Mouse (Mus musculus): Measurements from ENCODE around the gene Manbal. TPM values are rescaled to one million over a fixed set of nuclear protein-coding genes. Genes with fewer than 3 reads are reported as not detected.

The Manbal gene
- total RNA-seq, 1 experiment from 2014 or later = 16.5 TPM

DNA sequence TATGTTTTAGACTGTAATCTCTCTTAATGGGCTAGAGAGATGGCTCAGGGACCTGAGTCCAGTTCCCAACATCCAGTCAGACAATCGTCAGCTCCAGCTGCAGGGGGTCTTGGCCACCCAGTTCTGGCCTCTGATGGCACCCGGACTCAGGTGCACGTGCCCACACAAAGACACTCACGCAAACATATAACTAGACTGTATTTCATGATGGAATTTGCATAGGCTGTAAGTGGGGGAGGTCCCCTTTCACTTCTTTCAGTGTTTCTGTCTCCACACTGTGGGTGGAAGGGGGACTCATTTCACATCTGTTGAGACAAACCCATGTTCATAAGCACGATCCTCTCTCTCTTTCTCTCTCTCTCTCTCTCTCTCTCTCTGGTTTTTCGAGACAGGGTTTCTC is 33.1 kb downstream of the Manbal start:
- no peak for ATAC-seq (ENCODE audit: extremely low read depth, insufficient number of reproducible peaks, low FRiP score, poor library complexity, severe bottlenecking)

DNA sequence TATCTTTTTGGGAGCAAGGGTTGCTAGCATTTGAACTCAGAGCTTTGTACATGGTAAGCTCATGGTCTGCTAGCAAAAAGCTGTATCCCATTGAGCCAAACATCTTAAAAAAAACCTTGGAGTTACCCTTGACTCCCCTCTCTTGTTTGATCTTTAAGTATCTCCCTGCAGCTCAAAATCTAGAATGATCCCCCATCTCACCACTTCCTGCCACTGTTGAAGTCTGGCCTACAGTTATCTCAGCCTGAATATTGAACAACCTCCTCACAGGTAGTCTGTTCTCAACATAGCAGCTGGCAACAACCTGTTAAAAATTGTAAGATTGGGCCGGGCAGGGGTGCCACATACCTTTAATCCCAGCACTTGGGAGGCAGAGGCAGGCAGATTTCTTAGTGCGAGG is 33.9 kb downstream of the Manbal start:
- ATAC-seq (ENCODE audit: extremely low read depth, insufficient number of reproducible peaks, low FRiP score, poor library complexity, severe bottlenecking) = no peak

DNA sequence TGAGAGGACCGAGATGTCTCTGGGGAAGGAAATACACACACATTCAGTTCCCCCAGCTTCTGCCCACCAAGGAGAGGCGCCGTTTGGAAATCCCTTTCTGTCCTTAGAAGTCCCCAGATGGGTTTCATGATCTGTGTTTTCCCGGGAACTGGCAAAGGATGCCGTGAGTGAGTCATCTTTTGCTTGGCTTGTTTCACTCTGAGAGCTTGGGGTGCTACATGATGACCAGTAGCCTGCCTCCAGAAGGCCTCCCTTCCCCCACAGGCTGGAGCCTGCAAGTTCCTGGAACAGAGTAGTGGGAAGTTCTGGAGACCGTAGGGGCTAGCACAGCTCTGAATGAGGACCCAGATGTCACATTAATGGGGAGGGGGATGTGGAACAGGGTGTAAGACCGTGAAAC is 40.2 kb downstream of the Manbal start:
- no peak for ATAC-seq (ENCODE audit: extremely low read depth, insufficient number of reproducible peaks, low FRiP score, poor library complexity, severe bottlenecking)

DNA sequence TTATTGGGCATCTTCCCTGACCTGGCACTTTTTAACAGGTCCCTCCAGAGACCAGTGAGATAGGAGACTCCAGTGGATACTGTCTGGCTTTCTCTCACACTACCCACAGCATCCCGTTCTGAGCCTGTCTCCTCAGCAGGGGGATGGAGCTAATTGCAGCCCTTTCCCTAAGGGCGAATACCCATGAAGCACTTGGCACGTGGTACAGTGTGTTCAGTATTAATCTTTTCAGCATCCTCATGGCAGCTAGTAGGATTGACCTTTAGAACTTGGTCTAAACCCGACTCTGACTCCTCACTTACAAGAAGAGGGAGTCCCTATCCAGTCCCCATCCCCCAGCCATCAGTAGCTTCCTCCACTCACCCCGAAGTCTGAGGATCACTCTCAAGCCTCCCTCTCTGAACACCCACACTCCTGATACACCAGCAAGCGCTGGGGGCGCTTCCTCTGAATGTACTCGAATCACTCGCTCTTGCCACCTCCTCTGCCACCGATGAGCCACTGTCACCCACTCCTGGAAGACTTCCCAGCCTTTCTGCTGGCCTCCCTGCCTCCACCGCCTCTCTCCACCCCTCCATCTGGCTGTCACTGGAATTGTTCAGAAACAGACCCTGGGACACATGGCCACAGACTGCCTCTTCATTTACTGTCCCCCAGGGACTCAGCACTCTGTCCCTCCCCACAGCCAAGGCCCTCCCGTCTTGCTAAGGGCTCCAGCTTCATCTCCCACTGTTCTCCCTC is 42.6 kb downstream of the Manbal start:
- ATAC-seq (ENCODE audit: extremely low read depth, insufficient number of reproducible peaks, low FRiP score, poor library complexity, severe bottlenecking) = no peak

DNA sequence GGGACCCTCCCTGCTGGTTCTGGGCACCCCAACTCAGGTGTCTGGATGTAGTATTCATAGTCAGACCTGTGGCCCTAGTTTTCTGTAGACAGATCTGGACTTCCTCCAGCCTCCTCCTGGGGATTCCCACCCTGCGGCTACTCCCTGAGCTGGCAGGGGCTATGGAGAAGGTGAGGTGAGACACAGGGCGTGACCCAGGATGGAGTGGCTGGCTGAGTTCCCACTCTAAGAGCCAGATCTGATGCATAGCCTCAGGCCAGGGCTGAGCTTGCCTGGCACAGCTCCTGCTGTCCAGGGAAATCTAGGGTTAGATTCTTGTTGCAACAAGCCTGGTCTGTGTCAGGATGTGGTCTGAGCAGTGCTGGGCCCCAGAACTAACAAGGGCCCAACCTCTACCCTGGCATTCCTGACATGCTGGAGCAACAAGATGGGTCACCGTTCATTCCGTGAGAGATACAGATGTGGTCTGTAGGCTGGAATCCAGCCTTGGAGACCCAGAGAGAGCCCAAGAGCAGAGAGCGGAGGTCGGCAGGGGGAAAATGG is 43.8 kb downstream of the Manbal start:
- no peak for ATAC-seq (ENCODE audit: extremely low read depth, insufficient number of reproducible peaks, low FRiP score, poor library complexity, severe bottlenecking)

DNA sequence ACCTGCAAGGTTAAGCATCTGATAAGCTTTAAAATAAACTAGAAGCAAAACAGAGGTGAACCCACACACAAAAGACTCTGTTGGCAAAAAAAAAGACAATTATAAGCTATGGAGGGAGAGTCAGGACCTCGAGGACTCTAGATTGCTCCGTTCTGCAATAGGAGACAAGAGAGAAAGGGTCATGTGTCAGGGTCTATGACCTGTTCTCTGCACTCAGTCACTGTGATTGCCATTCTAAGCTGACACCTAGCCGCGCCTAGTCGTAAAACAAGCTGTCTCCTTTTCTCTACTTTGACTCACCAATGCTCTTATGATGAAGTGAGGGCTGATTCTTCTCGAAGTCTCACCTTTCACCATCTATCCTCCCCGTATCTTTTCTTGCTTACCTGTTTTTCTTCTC is 45.1 kb downstream of the Manbal start:
- ATAC-seq (ENCODE audit: extremely low read depth, insufficient number of reproducible peaks, low FRiP score, poor library complexity, severe bottlenecking) = no peak

DNA sequence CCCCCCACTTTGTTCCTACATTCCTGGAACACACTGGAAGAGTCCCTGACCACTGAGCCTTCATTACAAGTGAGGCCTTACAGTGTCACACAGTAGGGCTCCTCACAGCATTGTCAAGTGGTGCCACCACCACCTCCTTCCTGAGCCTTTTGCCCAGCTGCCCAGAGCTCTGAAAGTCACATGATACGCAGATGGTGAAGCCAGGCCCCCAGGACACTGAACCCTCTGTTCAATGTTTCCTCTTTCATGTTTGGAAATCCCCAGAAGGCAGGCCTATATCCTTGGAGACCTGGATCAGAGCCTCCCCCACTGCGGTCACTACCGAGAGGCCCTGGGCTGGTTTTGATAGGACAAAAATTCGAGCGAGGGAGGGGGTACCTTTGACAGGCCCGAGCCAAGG is 49.8 kb downstream of the Manbal start:
- no peak for ATAC-seq (ENCODE audit: extremely low read depth, insufficient number of reproducible peaks, low FRiP score, poor library complexity, severe bottlenecking)

DNA sequence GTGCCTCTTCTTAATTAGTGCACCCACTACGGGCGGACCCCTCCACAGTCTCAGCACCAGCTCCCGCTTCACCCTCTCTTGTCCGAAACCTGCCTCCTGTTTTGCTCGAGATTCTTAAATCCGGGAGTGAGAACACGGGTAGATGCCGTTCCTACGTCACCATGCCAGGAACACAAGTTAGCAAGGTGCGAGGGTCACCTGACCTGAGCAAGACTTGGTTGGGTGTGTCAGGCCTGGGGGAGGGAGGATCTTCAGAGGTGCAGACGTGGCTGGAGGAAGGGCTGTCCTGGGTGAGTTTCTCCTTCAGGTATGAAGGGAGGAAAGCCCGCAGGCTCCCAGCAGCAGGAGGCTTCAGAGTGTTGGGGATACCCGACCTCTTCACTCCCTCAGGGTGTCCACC is 50.8 kb downstream of the Manbal start, which contains the start of gene Src:
Src (plus strand) TSS at position 239 of the 400 bp plus-strand sequence.
- ATAC-seq (ENCODE audit: extremely low read depth, insufficient number of reproducible peaks, low FRiP score, poor library complexity, severe bottlenecking) = no peak

DNA sequence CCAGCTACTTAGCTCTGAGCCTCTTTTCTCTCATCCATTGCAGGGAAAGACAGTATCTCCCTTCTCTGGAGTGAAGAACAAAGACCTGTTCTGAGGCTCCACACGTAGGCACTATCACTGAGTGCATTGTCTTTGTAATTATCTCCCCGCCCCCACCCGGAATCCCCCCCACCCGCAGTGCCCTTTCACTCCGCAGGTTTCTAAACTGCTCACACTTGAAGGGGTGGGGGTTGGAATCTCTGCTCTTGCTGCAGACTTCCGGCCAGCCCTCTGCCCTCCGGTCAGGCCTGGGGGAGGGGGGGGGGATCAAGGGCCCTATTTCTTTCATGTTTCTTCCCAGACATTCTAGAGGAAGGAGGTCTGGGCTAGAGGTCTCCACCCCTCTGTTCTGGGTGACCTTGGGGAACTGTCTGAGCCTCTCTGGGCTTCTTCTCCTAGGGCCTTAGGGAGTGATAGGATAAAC is 51.2 kb downstream of the Manbal start:
- no peak for ATAC-seq (ENCODE audit: extremely low read depth, insufficient number of reproducible peaks, low FRiP score, poor library complexity, severe bottlenecking)

DNA sequence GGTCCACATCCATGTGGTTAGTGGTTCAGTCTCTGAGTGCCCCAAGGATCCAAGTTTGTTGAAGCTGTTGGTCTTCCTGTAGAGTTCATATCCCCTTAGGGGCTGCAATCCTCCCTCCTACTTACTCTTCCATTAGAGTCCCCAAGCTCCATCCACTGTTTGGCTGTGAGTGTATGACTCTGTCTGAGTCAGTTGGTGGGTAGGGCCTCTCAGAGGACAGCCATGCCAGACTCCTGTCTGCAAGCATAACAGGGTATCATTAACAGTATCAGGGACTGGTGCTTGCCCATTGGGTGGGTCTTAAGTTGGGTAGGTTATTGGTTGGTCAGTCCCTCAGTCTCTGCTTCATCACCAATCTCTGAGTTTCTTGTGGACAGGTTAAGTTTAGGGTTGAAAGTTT is 52.1 kb downstream of the Manbal start:
- ATAC-seq (ENCODE audit: extremely low read depth, insufficient number of reproducible peaks, low FRiP score, poor library complexity, severe bottlenecking) = no peak

DNA sequence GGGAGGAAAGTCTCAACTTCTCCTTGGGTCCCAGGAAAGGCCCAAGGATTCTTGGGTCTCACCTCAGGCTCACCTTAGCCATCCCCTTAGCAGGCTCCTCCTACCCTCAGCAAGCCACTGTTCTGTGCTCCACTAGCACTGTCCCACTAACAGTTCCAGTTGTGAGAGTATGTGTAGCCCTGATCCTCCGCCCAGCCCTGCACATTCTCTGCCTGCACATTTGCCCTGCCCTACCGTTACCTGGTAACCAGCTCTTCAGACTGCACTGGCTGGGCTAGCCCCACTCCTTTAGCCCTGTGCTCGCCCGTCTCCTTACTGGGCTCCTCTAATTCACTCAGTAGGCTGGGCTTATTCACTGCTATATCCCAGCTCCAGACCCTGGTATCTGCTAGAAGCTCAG is 53.0 kb downstream of the Manbal start:
- ATAC-seq (ENCODE audit: extremely low read depth, insufficient number of reproducible peaks, low FRiP score, poor library complexity, severe bottlenecking) = no peak

DNA sequence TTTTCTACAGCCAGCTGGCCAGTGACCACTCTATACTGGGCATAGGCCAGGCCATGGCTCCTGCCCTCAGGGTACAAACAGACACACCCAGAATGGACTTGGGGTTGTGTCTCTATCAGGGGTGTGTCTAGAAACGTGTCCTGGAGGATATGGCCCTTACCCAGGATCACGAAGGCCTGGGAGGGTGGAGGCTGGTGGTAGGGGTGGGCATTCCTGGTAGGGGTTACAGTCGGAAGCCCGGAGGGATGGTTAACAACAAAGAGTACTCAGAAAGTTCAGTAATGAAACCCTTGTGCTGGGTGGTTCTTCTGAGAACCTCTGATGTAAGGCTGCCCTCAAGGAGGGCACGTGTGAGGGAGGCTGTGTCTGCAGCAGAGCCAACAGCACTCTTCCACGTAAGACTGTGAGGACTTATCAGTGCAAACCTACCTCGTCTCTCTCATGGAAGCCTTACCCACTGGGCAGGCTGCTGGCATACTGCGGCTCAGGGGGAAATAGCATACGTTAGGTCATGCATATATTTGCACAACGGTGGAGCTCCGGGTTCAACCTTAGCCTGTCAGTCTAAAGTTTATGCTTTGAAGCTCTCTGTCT is 54.8 kb downstream of the Manbal start:
- no peak for ATAC-seq (ENCODE audit: extremely low read depth, insufficient number of reproducible peaks, low FRiP score, poor library complexity, severe bottlenecking)

DNA sequence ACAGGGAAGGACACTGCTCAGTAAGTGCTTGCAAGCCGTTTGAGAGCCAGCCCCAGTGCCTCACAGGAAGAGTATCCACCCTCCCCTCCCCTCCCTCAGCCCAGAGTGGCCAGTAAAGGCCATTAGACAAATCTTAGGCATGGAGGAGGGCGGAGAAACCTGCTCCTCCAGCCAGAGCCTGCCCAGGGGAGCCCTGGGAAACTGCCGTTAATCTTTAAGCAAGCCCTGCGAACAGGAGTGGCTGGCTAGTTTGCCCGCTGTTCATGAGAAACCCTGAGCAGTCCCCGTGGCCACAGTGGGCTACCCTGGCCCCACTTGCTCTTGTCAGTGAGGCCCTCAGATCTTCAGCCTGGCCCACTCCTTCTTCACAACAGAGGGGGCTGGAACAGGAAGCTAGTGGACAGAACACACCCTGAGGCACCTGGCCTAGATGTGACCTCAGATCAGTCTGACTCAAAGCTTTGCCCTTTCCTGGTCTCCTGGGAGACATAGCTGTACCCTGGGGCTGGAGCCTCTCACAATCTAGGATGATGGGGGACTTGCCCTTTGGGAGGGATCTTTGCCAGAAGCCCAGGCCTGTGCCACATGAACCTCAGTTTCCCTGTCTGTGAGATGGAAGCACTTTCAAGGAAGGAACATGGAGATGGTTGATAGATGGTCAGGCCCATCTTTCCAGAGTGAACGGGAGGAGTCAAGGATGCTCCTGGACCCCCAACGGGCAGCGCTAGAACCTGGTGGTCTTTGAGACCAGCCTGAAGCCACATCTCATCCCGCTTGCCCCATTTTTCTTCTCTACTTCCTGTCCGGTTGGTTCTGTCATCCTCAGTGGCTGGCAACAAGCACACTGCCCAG is 55.7 kb downstream of the Manbal start:
- no peak for ATAC-seq (ENCODE audit: extremely low read depth, insufficient number of reproducible peaks, low FRiP score, poor library complexity, severe bottlenecking)

DNA sequence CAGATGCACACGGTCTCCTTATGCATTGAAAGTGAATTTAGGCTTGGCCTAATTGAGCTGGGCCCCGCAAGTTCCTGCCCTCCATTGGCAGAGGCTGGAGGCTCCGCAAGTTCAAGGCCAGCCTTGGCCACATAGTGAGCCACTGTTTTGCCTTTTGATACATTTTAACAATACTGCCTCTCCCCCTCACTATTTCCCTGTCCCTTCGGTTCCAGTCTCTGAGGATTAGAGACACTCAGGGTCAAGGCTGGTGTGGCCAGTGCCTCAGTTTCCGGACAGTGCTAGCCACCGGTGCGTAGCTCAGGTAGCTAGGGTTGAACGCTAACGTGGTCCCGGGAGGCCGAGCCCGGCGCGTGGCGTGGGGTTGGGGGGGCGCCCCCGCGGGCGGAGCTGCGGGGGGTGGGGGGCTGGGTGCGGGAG is 56.3 kb downstream of the Manbal start:
- no peak for ATAC-seq (ENCODE audit: extremely low read depth, insufficient number of reproducible peaks, low FRiP score, poor library complexity, severe bottlenecking)

DNA sequence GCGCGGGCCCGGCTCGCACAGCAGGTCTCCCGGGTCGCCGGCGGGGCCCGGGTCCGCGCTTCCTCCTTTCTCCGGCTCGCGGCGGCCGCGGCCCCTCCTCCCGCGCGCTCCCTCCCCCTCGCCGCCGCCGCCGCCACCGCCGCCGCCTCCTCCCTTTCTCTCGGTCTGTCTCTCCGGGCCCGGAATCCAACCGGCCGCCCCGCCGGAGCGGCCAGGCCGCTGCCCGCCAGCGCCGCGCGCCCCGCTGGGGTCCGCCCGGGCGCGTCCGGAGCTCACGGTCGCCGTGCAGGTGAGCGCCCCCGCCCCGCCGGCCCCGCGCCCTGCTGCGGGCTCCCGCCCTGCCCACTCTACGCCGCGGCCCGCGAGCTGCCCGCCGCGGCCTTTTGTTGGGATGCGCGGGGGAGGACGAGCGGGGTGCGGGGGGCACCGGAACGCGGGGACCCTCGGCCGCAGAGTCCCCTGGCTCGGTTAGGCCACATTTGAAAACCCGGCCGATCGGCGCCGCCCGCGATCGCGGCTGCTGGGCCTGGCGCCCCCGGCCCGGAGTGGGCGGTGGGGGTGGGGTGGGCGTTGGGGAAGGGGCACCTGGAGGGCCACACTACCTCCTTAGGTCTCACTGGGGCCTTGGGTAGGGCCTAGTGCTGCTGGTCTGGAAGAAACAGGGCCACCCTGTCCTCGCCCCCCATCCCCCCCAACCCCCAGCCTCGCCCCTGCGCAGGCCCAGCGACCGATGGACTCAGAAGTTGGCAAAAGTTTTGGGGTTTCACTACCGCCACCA is 56.9 kb downstream of the Manbal start:
- no peak for ATAC-seq (ENCODE audit: extremely low read depth, insufficient number of reproducible peaks, low FRiP score, poor library complexity, severe bottlenecking)

DNA sequence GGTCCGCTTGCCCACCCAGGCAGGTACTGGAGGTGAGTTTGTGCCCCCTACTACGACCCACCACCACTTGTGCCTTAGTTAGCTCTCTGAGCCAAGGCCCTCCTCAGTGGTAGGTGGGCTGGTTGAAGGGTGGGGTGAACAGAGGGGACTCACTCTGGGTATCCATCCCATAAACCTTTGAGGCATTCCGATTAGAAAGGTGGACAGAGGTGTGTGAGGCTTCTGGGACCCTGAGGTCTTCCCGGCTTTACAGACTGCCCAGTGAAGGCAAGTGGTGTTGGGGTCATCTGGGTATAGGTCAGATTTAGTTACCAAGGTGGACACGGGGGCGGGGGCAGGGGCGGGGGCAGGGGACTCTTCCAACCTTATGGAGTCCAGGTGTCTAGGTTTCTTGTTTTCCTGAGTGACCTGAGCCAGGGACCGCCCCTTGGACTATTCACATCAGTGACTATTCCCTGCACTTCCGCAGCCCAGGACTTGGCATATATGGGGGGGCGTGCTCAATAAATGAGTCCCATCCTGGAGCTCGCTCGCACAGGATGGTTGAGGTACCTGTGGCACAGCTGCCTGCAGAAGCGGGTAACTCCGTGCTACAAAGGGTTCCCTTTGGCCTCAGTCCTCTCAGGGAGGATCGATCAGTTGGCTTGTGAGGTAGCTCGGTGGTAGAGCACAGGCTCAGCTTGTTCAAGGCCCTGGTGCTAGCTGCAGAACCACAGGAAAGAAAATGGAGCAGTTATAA is 57.7 kb downstream of the Manbal start:
- ATAC-seq (ENCODE audit: extremely low read depth, insufficient number of reproducible peaks, low FRiP score, poor library complexity, severe bottlenecking) = no peak

DNA sequence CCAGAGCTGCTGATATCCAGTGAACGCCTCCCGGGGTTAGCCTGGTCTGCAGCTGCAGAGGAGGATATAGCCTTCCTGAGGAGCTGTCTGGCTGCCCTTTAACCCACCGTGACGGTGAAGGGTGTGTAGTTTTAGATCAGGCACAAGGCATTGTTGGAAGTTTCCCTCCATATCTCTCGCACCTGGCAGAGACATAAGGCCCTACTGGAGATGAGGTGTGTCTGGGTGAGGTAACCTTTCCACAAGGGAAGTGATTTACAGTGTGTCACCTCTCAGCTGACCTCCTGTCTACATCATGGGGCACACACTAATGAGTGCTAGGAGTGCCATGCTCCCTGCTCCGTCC is 58.2 kb downstream of the Manbal start:
- ATAC-seq (ENCODE audit: extremely low read depth, insufficient number of reproducible peaks, low FRiP score, poor library complexity, severe bottlenecking) = no peak

DNA sequence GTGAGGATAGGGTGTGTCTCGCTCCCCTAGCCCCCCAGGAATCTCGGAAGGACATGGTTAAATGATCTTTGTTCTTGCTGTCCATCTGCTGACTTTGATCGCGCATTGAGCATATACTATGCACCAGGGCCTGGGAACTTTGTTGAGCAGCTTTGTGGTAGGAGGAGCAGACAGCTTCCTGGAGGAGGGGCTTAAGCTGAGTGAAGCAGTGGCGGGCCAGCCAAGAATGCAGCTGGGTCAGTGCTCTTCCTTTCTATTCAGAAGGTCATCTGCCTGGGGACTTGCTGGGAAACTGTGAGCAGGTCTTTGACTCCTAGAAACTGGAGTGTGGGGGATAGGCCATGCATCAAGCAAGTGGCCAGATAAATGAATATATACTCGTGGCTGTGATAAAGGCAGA is 58.8 kb downstream of the Manbal start:
- no peak for ATAC-seq (ENCODE audit: extremely low read depth, insufficient number of reproducible peaks, low FRiP score, poor library complexity, severe bottlenecking)

Data from neutrophil, adult 5-6 weeks (primary cell).